Mouse (Mus musculus) limb, embryonic 12.5 days (tissue): ENCODE data around the gene Iqsec3. TPM values are rescaled to one million over a fixed set of nuclear protein-coding genes. Genes with fewer than 3 reads are reported as not detected.
A peak's percentile ranks its signal among the peaks of the same experiment; 100 is the strongest.

Source experiments
- ATAC-seq: fragments of 200-750 bp; cut with Nextera tagmentation; 2 replicates; pipeline ENCODE4 v1.8.0; 2017; ENCODE audit warnings: low read depth, moderate TSS enrichment; ENCODE audit not compliant: insufficient number of reproducible peaks, insufficient read depth, low FRiP score, low TSS enrichment
- H3K27ac ChIP-seq: fragments of 300-500 bp; sonication (generic); 2 replicates; pipeline ENCODE4 v1.5.1; 2016; ENCODE audit warnings: mild to moderate bottlenecking, moderate library complexity
- H3K27me3 ChIP-seq: fragments of 300-500 bp; sonication (generic); 2 replicates; pipeline ENCODE4 v1.6.1; 2016; ENCODE audit warnings: mild to moderate bottlenecking, moderate library complexity
- H3K36me3 ChIP-seq: fragments of 300-500 bp; sonication (generic); 2 replicates; pipeline ENCODE4 v1.6.1; 2016; ENCODE audit warnings: mild to moderate bottlenecking, moderate library complexity
- H3K4me1 ChIP-seq: fragments of 300-500 bp; sonication (generic); replicated peaks from 2 replicates; pipeline ENCODE4 v1.6.1; 2016
- H3K4me2 ChIP-seq: fragments of 300-500 bp; sonication (generic); 2 replicates; pipeline ENCODE4 v1.6.1; 2016; ENCODE audit warnings: mild to moderate bottlenecking, moderate library complexity
- H3K4me3 ChIP-seq: fragments of 300-500 bp; sonication (generic); replicated peaks from 2 replicates; pipeline ENCODE4 v1.5.1; 2016; ENCODE audit warnings: mild to moderate bottlenecking
- H3K9ac ChIP-seq: fragments of 300-500 bp; sonication (generic); replicated peaks from 2 replicates; pipeline ENCODE4 v1.6.1; 2016; ENCODE audit warnings: mild to moderate bottlenecking, moderate library complexity
- H3K9me3 ChIP-seq: fragments of 300-500 bp; sonication (generic); 2 replicates; pipeline ENCODE4 v1.6.1; 2016; ENCODE audit warnings: mild to moderate bottlenecking, moderate library complexity
- whole genome bisulfite sequencing: fragments of 180-500 bp; shearing (Covaris S2); methylation state at CpG from one replicate; pipeline ENCODE4 v1.1.7; 2016; 5-methylcytosine and 5-hydroxymethylcytosine counted together
- polyA plus RNA-seq: library from polyadenylated mRNA; unstranded; fragments of >200 nt; fragmentation: Nextera tagmentation; extraction: Ambion mirVana; gene quantifications from 2 replicates; pipeline ENCODE4 v1.2.1, GENCODE M21; 2016

Gene Iqsec3
- 0.03 and 0.14 TPM in 2 replicates for polyA plus RNA-seq

DNA sequence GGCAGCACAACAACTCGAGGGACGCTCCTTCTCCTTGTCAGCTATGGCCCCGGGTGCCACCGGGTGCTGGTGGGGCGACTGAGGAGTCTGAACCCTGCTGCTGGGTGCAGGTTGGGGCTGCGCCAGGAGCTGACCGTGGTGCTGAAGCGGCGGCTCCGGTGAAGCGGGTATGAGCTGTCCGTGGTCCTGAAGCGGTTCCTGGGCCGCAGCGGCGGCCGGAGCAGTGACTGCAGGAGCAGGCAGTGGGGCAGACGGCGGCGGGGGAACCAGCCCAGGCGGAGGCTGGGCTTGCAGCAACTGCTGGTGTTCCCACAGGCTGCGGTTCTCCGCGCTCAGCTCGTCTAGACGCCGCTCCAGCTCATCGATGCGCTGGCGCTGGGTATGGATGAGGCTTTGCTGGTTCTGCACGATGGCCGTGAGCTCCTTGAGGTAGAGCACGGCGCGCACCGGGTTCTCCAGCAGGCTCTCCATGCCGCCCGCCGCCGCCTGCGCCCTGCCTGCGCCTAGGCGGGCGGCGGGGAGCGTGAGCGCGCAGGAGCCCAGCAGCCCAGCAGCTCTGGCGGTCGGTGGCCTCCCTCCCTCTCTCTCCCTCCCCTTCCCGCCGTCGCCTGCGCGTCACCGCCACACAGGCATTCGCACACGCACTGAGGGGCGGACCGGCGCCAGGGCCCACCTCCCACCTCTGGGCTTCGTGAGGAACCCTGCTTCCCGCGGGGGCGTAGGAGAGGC is at the start of gene Iqsec3:
Gene Iqsec3, minus strand, starts transcription at position 586 of the 729 bp plus-strand sequence.
- Histone ChIP-seq H3K9me3 (no peaks in the 10 kb centered on the region), H3K27ac (no peak within 1 kb of the TSS), H3K4me1 (peaks cover 8% of the 10 kb centered on the region), H3K4me3 (peak within 1 kb of the TSS; percentile 37), H3K27me3 (peaks cover 59% of the 10 kb centered on the region), H3K9ac (no peak within 1 kb of the TSS), H3K4me2 (peak within 1 kb of the TSS; percentile 76), H3K36me3 (no peaks in the 10 kb centered on the region)
- under 1% methylated on average over 65 of the region's 65 CpGs for WGBS
- peak; percentile 96 for ATAC-seq

DNA sequence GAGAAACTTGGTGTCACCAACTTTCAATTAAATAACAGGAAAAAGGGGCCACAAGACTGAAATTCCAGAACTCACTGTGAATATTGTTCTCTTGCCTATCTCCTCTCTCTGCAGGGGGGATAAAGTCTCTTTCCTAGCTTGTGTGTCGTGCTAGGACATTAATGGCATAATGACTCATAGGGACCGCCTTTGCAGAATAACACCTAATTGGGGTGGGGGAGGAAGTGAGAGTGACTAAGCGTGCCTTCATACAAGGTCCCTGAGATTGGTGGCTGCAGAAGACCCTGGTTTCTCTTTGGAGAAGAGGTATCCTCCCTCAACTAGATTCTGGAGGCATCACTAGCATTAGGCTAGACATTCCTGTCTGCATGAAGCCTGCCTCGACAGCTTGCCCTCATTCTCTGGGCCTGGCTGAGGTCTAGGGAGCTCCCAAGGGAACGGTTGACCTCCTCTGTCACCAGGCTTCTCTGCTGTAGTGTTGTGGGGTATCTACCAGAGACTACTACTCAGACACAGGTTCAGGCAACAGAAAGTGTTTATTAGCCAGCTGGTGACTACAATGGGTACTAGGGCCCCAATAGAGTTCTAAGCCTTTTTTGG is 48.7 kb upstream of the Iqsec3 start:
- no peak for ATAC-seq
- no peak overlapping the region for H3K27ac ChIP-seq
- 77% methylated on average over 5 of the region's 5 CpGs for WGBS

DNA sequence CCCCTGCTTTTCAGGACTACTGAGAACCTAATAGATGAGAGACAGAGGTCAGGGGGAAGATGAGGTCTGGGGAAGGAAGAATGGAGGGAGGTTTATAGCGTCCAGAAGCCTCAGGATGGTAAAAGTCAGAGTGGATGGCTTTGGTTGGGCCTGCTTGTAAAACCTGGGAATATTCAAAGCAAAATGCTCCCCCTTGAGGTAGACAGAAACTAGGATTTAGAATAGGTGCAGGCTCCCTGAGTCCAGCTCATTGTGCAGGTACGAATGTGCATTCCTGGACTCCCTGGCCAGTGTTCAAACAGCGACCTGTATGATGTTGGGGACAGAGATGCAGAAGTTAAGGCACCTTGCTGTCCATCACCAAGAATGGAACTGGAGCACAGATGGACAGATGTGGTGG is 47.6 kb upstream of the Iqsec3 start:
- Histone ChIP-seq H3K4me2 (no peak overlapping the region), H3K27me3 (no peaks in the 10 kb centered on the region), H3K36me3 (no peaks in the 10 kb centered on the region), H3K27ac (no peak overlapping the region), H3K9me3 (no peaks in the 10 kb centered on the region), H3K4me3 (no peak overlapping the region), H3K9ac (no peak overlapping the region), H3K4me1 (no peaks in the 10 kb centered on the region)
- WGBS: 81% methylated on average over 3 of the region's 3 CpGs
- ATAC-seq: no peak

More for the DNA sequence above, 48.7 kb upstream of the Iqsec3 start:
- Histone ChIP-seq H3K27me3 (no peaks in the 10 kb centered on the region), H3K9me3 (no peaks in the 10 kb centered on the region), H3K9ac (no peak overlapping the region), H3K4me2 (no peak overlapping the region), H3K4me3 (no peak overlapping the region), H3K36me3 (no peaks in the 10 kb centered on the region), H3K4me1 (no peaks in the 10 kb centered on the region)

DNA sequence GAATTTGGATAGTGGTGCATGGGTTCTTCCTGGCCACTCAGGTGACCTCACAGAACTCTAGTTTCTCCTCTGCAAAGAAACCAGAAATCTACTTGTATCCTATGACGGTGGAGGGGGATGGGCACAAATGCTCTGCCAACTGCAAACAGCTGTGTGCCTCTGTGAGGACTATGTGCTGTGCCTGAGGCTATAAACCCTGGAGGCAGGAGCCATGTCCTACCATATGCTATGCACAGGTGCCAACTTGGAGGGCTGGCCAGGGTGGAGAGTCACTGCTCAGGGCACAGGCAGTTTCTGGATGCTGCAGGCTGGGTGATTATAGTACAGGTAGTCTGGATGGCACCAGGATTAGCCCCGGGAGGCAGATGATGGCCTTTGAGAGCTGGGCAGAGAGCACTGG is 46.4 kb upstream of the Iqsec3 start:
- Histone ChIP-seq H3K27ac (no peak overlapping the region), H3K27me3 (no peaks in the 10 kb centered on the region), H3K4me2 (no peak overlapping the region), H3K4me3 (no peak overlapping the region), H3K9ac (no peak overlapping the region), H3K4me1 (no peaks in the 10 kb centered on the region), H3K9me3 (no peaks in the 10 kb centered on the region), H3K36me3 (no peaks in the 10 kb centered on the region)
- 0 out of 2 replicates have a peak, but pooled peaks have one; percentile 31 for ATAC-seq
- WGBS: 70% methylated on average over 2 of the region's 2 CpGs

DNA sequence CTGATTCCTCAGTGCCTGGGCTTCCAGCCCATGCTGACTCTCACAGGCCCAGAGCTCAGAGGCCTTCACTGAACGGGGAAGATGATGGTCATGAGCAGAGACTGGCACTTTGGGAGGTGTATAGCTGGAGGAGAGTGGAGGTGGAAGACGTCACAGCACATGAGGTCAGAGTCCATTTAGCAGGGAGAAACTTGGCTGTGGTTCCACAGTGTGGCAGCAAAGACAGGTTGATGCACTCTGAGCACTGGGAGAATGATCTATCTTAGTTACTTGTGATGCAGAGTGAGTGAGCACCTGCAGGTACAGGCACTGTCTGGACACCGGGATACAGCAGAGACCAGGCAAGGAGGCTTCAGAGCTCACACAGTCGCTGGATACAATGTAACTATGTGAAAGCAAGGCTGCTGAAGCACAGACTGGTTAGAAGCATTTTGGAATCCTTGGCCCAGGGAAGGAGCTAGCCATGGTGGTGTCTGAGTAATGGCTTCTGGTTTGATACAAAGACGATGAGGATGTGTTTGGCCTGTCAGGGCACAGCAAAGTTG is 45.9 kb upstream of the Iqsec3 start:
- Histone ChIP-seq H3K27ac (no peak overlapping the region), H3K9ac (no peak overlapping the region), H3K27me3 (no peaks in the 10 kb centered on the region), H3K4me1 (no peaks in the 10 kb centered on the region), H3K4me3 (no peak overlapping the region), H3K9me3 (no peaks in the 10 kb centered on the region), H3K36me3 (no peaks in the 10 kb centered on the region), H3K4me2 (no peak overlapping the region)
- ATAC-seq: no peak
- WGBS: 77% methylated on average over 5 of the region's 5 CpGs

DNA sequence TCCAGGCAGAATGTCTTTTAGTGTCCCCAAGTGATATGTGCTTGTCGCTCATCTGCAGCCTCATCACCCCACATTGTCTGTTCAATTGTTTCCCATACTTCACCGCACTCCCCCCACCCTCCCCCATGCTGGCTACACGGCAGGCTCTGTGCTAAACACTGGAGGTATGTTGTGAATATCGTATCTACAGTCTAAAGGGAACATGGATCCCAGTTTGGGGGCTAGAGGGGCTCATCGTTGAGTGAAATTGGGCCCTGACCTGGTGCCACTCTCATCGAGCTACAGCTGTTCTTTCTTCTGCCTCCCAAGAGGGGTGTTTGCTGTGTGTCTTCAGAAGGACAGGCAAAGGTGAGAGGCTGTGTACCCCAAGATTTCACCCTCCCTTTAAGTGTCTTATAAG is 44.2 kb upstream of the Iqsec3 start:
- Histone ChIP-seq H3K36me3 (no peaks in the 10 kb centered on the region), H3K9ac (no peak overlapping the region), H3K27me3 (no peaks in the 10 kb centered on the region), H3K9me3 (no peaks in the 10 kb centered on the region), H3K27ac (no peak overlapping the region), H3K4me1 (no peaks in the 10 kb centered on the region), H3K4me2 (no peak overlapping the region), H3K4me3 (no peak overlapping the region)
- 87% methylated on average over 6 of the region's 6 CpGs for WGBS
- no peak for ATAC-seq

DNA sequence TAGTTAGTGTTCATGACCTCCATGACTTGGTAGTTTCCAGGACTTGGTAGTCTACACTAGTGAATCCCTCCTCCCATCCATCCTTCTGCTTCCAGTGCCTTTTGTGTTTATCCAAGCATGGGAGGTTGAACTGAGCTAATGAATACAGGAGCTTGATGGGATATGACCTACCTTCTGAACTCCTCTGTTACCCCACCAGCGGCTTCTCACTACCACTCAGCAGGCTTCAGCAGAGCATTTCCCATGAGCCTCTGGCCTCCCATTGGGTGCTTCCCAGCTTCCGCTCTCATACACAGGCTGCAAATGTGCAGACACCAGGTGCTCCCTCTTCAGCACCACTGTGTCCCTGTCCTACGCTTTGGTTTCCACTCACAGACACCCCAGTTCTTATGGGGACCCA is 36.9 kb upstream of the Iqsec3 start:
- no peaks in the 10 kb centered on the region for H3K9me3 ChIP-seq
- H3K4me3 ChIP-seq: no peak overlapping the region
- ATAC-seq: no peak
- H3K9ac ChIP-seq: no peak overlapping the region
- WGBS: 86% methylated on average over 3 of the region's 3 CpGs
- H3K4me1 ChIP-seq: no peaks in the 10 kb centered on the region
- no peak overlapping the region for H3K27ac ChIP-seq
- H3K4me2 ChIP-seq: no peak overlapping the region
- H3K36me3 ChIP-seq: no peaks in the 10 kb centered on the region
- H3K27me3 ChIP-seq: no peaks in the 10 kb centered on the region

DNA sequence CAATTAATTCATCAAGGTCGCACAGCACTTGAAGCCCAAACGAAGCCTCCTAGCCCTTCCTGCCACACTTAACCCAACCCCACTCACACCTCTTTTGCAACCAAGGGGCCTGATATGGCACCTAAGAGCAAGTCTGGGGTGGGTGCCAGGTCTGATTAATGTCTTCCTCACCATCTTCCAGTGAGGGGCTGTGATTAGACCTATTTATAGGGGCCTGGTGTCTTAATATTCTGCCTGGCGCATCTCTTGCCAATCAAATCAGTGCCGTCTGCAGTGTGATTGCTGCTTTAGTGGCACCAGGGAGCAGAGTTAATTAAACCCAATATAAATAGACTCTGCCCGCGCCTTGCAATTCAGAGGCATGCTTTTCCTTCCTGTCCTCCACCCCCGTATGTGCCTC is 36.4 kb upstream of the Iqsec3 start:
- Histone ChIP-seq H3K27ac (no peak overlapping the region), H3K36me3 (no peaks in the 10 kb centered on the region), H3K4me1 (no peaks in the 10 kb centered on the region), H3K9ac (no peak overlapping the region), H3K4me2 (no peak overlapping the region), H3K4me3 (no peak overlapping the region), H3K27me3 (no peaks in the 10 kb centered on the region), H3K9me3 (no peaks in the 10 kb centered on the region)
- no peak for ATAC-seq
- WGBS: 86% methylated on average over 7 of the region's 7 CpGs

DNA sequence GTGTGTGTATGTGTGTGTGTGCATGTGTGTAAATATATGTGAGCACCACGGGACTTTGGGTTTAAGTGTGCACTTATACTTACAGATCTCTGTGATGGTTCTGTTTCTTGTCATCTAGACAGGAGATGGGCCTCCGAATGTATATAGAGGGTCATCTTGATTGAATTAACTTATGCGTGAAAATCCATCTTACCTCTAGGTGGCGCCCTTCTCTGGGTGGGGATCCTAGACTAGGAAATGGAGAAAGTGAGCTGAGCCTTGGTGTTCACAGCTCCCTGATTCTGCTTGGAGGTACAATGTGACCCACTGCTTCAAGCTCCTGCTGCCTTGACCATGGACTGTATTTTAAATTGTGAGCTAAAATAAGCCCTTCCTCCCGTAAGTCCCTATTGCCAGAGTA is 34.8 kb upstream of the Iqsec3 start:
- 64% methylated on average over 5 of the region's 5 CpGs for WGBS
- Histone ChIP-seq H3K4me1 (no peaks in the 10 kb centered on the region), H3K4me2 (no peak overlapping the region), H3K27me3 (no peaks in the 10 kb centered on the region), H3K4me3 (no peak overlapping the region), H3K9me3 (no peaks in the 10 kb centered on the region), H3K9ac (no peak overlapping the region), H3K36me3 (no peaks in the 10 kb centered on the region), H3K27ac (no peak overlapping the region)
- no peak for ATAC-seq

DNA sequence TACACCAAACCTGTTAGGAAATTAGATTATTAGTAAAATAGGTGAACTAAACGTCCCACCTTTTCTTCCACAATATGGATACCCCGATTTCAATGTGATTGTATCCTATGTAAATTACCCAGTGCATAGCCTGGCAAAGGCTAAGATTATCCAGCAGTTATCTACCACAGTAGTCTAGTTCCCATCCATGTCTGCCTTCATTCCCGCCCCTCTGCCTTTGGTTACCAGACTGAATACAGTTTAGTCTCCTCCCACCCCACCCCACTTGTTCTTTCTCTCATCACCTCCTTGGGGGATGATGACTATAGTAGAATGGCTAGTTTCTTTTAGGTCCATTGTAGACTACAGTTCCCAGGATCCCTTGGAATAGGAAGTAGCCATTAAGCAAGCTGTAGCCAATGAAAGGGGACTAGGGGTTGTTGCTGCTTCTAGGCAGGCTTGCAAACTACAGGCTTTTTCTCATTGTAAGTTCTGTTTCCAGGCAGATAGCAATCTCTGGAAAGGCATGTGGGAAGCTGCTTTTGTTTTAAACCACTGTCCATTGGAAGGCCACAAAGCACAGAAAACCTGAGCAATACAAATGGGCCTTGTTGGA is 27.7 kb upstream of the Iqsec3 start:
- Histone ChIP-seq H3K27me3 (no peaks in the 10 kb centered on the region), H3K4me2 (no peak overlapping the region), H3K9ac (no peak overlapping the region), H3K9me3 (no peaks in the 10 kb centered on the region), H3K4me3 (no peak overlapping the region), H3K27ac (no peak overlapping the region), H3K4me1 (no peaks in the 10 kb centered on the region), H3K36me3 (no peaks in the 10 kb centered on the region)
- 65% methylated on average over 3 of the region's 3 CpGs for WGBS
- ATAC-seq: no peak

DNA sequence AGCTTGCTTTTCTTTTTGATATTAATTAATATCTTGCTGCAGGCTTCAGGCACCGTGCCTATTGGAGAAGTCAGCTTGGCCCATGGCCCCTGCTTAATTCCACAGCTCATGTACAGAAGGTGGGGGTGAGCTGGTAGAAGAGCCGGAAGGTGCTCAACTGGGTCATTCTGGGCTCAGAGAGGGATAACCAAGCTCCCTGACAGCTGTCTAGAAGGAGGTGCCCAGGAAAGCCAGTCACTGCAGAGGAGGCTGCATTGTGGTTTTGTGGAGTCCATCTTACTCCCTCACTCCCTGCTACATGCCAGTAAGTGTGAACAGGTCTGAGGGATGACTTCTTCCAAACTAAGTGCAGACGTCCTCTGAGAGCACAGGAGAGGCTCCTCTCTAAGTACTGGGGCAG is 26.4 kb upstream of the Iqsec3 start:
- no peak overlapping the region for H3K27ac ChIP-seq
- H3K4me2 ChIP-seq: no peak overlapping the region
- no peaks in the 10 kb centered on the region for H3K9me3 ChIP-seq
- no peaks in the 10 kb centered on the region for H3K4me1 ChIP-seq
- no peaks in the 10 kb centered on the region for H3K36me3 ChIP-seq
- no peak overlapping the region for H3K9ac ChIP-seq
- H3K27me3 ChIP-seq: no peaks in the 10 kb centered on the region
- H3K4me3 ChIP-seq: no peak overlapping the region
- ATAC-seq: no peak
- WGBS: 72% methylated on average over 3 of the region's 3 CpGs
